Mouse (Mus musculus) C2C12 (cell line): ENCODE measurements around the gene Ell.

Source experiments
- CEBPB ChIP-seq: IDR thresholded peaks from one replicate; pipeline ENCODE4 v1.6.1; 2011; ENCODE audit warnings: low read depth, mild to moderate bottlenecking, control low read depth, moderate library complexity
- CTCF ChIP-seq: IDR thresholded peaks from one replicate; pipeline ENCODE4 v1.5.1; 2011; ENCODE audit not compliant: control insufficient read depth, insufficient read depth, insufficient read length
- MAX ChIP-seq: IDR thresholded peaks from one replicate; pipeline ENCODE4 v1.6.1; 2011; ENCODE audit warnings: mild to moderate bottlenecking, control low read depth
- MYOG ChIP-seq: IDR thresholded peaks from one replicate; pipeline ENCODE4 v1.6.1; 2011; ENCODE audit not compliant: control insufficient read depth, insufficient read length; ENCODE audit errors: extremely low read depth
- USF1 ChIP-seq: IDR thresholded peaks from one replicate; pipeline ENCODE4 v1.6.1; 2011; ENCODE audit warnings: low read depth, mild to moderate bottlenecking, control low read depth, moderate library complexity

DNA sequence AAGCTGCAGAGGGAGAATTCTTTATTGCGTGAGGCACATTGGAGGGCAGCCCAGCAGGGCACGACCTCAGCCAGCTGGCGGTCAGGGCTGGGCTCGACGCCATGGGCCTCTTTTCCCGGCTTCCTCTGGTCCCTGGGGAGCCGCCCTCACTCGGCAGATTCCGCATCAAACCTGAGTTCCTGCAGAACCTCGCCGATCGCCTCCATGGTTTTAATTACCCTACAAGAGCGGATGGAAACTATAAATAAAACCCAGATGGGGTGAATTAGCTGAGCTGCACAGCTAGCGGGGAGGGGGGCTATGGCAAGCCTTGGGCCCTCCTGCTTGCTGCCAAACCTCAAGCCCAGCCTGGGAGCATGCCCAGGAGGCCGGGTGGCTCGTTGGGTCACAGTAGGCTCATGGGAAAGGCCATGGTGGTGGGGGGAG is 35.0 kb upstream of the Ell start:
- TF ChIP-seq CTCF (no peak), MAX (no peak), MYOG (no peak), USF1 (no peak), CEBPB (no peak)
